Mouse (Mus musculus): Measurements from ENCODE around the gene Pex5l. TPM values are rescaled to one million over a fixed set of nuclear protein-coding genes. Genes with fewer than 3 reads are reported as not detected.

Gene Pex5l
- total RNA-seq, 2 experiments from 2014 or later = 291 to 295 TPM

- Histone ChIP-seq H3K27ac (peak overlapping the region; percentile 79), H3K4me3 (no peak overlapping the region)
- peak; percentile 25; the same call in 1 of the 2 replicates for TF ChIP-seq CTCF (conservative IDR thresholded peaks at IDR 0.05)
- no peak for DNase-seq (ENCODE audit: low spot score in 2 of 2)
Observed at GRCm38 (mm10) chr3:33088276-33088675, 54.8 kb downstream of the Pex5l start.

- DNase-seq (ENCODE audit: low spot score in 2 of 2) = no peak
- TF ChIP-seq CTCF (conservative IDR thresholded peaks at IDR 0.05) = no peak
- peak overlapping the region; percentile 79 for H3K27ac ChIP-seq
- H3K4me3 ChIP-seq = peak overlapping the region; percentile 28; the same call in 1 of the 2 replicates
Observed at GRCm38 (mm10) chr3:33082806-33083338, 60.2 kb downstream of the Pex5l start.

- H3K27ac ChIP-seq = peak overlapping the region; percentile 79
- TF ChIP-seq CTCF (conservative IDR thresholded peaks at IDR 0.05) = no peak
- no peak overlapping the region for H3K4me3 ChIP-seq
- DNase-seq (ENCODE audit: low spot score in 2 of 2) = no peak
Observed at GRCm38 (mm10) chr3:33081793-33082192, 61.3 kb downstream of the Pex5l start.

- DNase-seq (ENCODE audit: low spot score in 2 of 2) = no peak
- H3K4me3 ChIP-seq = no peak overlapping the region
- peak overlapping the region; percentile 79; the same call in 1 of the 2 replicates for H3K27ac ChIP-seq
- no peak for TF ChIP-seq CTCF (conservative IDR thresholded peaks at IDR 0.05)
Observed at GRCm38 (mm10) chr3:33079658-33080057, 63.4 kb downstream of the Pex5l start.

GRCm38 (mm10) chr3:33079171-33079570 is 63.9 kb downstream of the Pex5l start:
- no peak for DNase-seq (ENCODE audit: low spot score in 2 of 2)
- TF ChIP-seq CTCF (conservative IDR thresholded peaks at IDR 0.05) = no peak
- H3K27ac ChIP-seq = peak overlapping the region; percentile 79; the same call in 1 of the 2 replicates
- H3K4me3 ChIP-seq = no peak overlapping the region

DNA sequence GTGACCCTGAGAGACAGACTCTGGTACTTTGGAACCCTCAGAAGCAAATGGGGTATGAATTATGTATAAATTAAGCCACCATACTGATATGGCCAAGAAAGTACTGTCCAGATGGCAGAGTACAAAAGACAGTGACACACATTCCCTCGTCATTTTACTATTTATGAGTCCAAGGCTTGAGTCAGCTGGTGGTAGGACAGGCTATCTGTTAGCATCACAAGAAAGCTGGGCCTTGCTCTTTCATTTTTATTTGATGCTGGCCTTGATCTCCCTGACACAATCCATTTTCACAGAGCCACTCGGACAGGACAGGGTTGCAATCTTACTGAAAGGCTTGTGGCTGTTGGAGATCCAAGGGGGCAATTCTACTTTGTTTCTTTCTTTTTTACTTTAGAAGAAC is 67.4 kb downstream of the Pex5l start:
- Histone ChIP-seq H3K4me3 (no peak overlapping the region), H3K27ac (peak overlapping the region; percentile 64; the same call in 1 of the 2 replicates)
- TF ChIP-seq CTCF (conservative IDR thresholded peaks at IDR 0.05) = no peak
- no peak for DNase-seq (ENCODE audit: low spot score in 2 of 2)

DNA sequence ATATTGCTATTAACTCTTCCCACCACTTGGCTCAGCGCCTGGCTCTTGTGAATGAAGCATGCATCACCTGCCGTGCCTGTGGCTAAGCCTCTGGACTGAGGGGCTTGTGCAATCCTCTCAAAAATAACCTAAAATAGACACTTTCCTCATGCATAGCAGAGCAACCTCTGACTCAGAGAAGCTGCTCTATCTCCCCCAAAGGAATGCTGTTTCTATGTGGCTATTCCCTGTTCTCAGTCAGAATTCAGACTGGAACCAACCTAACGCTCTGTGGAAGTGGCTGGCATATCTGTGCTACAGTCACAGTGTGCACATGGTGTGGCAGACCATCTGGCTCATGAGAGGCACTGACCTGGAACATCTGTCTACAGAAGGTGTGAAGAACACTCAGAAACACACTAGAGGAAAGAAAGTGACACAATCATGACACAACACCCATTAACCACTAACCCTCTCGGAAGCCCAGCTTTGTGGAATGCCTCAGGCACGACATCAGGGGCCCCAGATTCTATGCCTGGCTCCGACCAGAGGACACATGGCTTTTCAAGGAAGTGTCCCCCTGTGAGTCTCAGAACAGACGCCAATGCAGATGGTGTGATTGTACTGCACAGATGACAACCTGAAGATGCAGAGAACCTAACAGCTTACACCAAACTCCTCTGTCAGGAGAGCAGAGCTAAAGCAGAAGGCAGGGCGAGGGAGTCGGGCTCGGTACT is 68.6 kb downstream of the Pex5l start:
- TF ChIP-seq CTCF (conservative IDR thresholded peaks at IDR 0.05) = no peak
- DNase-seq (ENCODE audit: low spot score in 2 of 2) = peak in 1 of 2 experiments; percentile 24
- peak overlapping the region; percentile 64 for H3K27ac ChIP-seq
- no peak overlapping the region for H3K4me3 ChIP-seq

DNA sequence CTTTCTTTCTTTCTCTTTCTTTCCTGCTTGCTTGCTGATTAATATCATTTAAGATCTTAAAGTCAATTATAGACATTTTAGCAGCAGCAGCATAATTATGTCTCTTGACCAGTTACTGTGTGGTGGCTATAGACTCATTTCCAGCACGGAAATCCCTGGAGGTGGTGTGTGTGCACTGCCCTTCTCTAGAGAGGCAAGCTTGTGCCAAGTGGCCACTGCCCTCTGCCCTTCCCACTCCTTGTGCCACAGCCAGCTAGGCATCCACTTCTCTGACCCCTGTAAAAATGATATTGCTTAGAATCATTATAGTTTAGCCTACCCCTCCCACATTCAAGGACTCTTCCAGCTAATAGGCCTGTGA is 69.2 kb downstream of the Pex5l start:
- Histone ChIP-seq H3K27ac (peak overlapping the region; percentile 64), H3K4me3 (no peak overlapping the region)
- DNase-seq (ENCODE audit: low spot score in 2 of 2) = no peak
- TF ChIP-seq CTCF (conservative IDR thresholded peaks at IDR 0.05) = no peak

- DNase-seq (ENCODE audit: low spot score in 2 of 2) = no peak
- H3K4me3 ChIP-seq = no peak overlapping the region
- no peak for TF ChIP-seq CTCF (conservative IDR thresholded peaks at IDR 0.05)
- peak overlapping the region; percentile 40; the same call in 1 of the 2 replicates for H3K27ac ChIP-seq
Observed at GRCm38 (mm10) chr3:33070771-33071170, 72.3 kb downstream of the Pex5l start.

DNA sequence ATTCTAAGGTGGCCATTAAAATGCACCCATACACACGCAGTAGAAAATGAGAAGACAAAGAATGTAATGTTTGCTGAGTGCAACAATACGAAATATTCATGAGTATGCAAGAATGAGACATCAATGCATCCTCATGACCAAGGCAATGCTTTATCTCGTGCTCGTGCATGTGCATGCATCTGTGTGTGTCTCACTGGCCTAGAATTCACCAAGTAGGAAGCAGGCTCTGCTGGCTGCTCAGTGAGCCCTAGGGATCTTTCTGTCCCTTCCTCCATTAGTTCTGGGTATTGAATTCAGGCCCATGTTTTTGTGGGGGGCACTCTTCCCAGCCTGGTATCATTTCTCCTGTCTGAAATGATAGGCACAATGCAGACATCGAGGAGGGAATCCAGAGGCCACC is 74.9 kb downstream of the Pex5l start:
- Histone ChIP-seq H3K4me3 (no peak overlapping the region), H3K27ac (peak overlapping the region; percentile 62)
- no peak for DNase-seq (ENCODE audit: low spot score in 2 of 2)
- TF ChIP-seq CTCF (conservative IDR thresholded peaks at IDR 0.05) = no peak

DNA sequence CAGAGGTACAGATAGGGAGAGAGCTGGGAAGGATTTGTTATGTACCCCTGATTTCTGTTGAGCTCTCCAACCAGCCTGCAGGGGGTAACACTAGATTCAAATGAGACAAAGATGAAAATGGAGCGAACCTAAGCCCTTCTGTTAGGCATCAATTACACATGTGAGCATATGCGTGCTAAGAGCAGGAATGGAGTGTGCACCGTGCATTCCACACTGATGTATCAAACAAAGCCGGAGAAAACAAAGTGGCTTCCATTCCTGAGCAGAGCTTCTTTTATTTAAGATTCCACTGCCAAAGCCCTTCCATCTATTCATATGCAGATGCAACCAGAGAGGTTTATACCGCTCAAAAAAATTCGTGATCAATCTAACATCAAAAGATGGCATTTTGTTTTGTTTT is 79.5 kb downstream of the Pex5l start:
- peak overlapping the region; percentile 44 for H3K27ac ChIP-seq
- no peak for DNase-seq (ENCODE audit: low spot score in 2 of 2)

DNA sequence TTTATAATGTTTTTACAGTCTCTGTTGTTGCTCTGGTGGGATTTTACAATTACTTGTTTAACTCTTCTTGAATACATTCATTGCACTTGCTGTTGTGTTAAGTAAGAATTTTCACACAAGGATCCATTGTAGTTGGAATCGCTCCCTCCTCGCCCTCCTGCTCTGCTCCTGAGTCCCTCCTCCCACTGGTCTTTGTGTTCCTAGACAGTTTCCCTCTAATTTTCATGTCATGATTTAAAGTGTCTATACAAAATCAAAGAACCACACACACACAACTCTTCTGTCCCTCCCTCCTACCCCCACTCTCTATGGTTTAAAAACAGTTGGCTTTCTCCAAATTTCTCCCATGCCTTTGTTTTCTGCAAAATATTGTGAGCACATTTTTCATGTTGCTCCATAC is 81.6 kb downstream of the Pex5l start:
- no peak for DNase-seq (ENCODE audit: low spot score in 2 of 2)
- Histone ChIP-seq H3K4me3 (no peak overlapping the region), H3K27ac (peak overlapping the region; percentile 44)
- TF ChIP-seq CTCF (conservative IDR thresholded peaks at IDR 0.05) = no peak

More for the DNA sequence above, 79.5 kb downstream of the Pex5l start:
- peak; percentile 33; the same call in 1 of the 2 replicates for TF ChIP-seq CTCF (conservative IDR thresholded peaks at IDR 0.05)
- no peak overlapping the region for H3K4me3 ChIP-seq

GRCm38 (mm10) chr3:33061016-33061415 is 82.0 kb downstream of the Pex5l start:
- Histone ChIP-seq H3K27ac (peak overlapping the region; percentile 44), H3K4me3 (no peak overlapping the region)
- no peak for DNase-seq (ENCODE audit: low spot score in 2 of 2)
- TF ChIP-seq CTCF (conservative IDR thresholded peaks at IDR 0.05) = no peak

Measured in layer of hippocampus, adult 2 months (tissue).